Mouse (Mus musculus): ENCODE measurements around the gene Nfib. TPM values are rescaled to one million over a fixed set of nuclear protein-coding genes. Genes with fewer than 3 reads are reported as not detected.

The Nfib gene
- polyA plus RNA-seq, 1 experiment from 2014 or later: 13.3 TPM

DNA sequence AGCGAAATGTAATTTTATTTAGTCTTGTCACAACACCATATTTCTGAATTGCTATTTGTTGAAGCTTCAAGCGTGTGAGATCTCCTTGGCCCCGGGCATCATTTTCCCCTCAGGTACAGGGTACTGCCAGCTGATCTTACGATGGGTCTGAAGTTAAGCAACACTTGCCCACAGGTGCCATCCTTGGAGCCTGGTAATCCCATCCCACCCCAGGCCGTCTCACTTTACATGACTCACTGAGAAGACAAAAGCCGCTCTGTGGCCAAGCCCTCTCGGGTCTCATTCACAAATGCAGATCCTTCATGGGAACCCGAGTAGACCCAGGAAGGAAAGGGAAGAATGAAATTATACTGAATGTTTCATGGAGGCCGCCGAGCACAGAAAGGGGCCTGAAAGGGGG lies 18.5 kb upstream of the Nfib start:
- H3K4me3 ChIP-seq (replicated peaks; ENCODE audit: low read depth, low read length): no peak overlapping the region
- no peak overlapping the region for H3K27ac ChIP-seq
- no peaks in the 10 kb centered on the region for H3K27me3 ChIP-seq (ENCODE audit: insufficient read depth, low read length)
- 59% methylated on average over 10 of the region's 10 CpGs for whole genome bisulfite sequencing
- H3K36me3 ChIP-seq (ENCODE audit: insufficient read depth, low read length): no peaks in the 10 kb centered on the region
- H3K4me1 ChIP-seq (replicated peaks; ENCODE audit: insufficient read depth, low read length): no peaks in the 10 kb centered on the region
- no peak for TF ChIP-seq CTCF (IDR thresholded peaks at IDR 0.05; ENCODE audit: low read depth)
- H3K9me3 ChIP-seq (replicated peaks; ENCODE audit: low read length): 0 out of 2 replicates have a peak, but pooled peaks cover 3% of the 10 kb centered on the region
- ATAC-seq (replicated peaks; ENCODE audit: low FRiP score, low read depth) (no peak), DNase-seq (ENCODE audit: low spot score) (no peak)
- no peak overlapping the region for H3K4me2 ChIP-seq (ENCODE audit: low read length)
- no peak overlapping the region for H3K9ac ChIP-seq (ENCODE audit: low read depth, low read length)

- H3K4me1 ChIP-seq (replicated peaks; ENCODE audit: insufficient read depth, low read length): no peaks in the 10 kb centered on the region
- H3K4me3 ChIP-seq (replicated peaks; ENCODE audit: low read depth, low read length): no peak overlapping the region
- H3K9me3 ChIP-seq (replicated peaks; ENCODE audit: low read length): 0 out of 2 replicates have a peak, but pooled peaks cover 3% of the 10 kb centered on the region
- no peak overlapping the region for H3K9ac ChIP-seq (ENCODE audit: low read depth, low read length)
- no peak overlapping the region for H3K27ac ChIP-seq
- no peaks in the 10 kb centered on the region for H3K36me3 ChIP-seq (ENCODE audit: insufficient read depth, low read length)
- no peak for DNase-seq (ENCODE audit: low spot score)
- WGBS: 87% methylated on average over 8 of the region's 8 CpGs
- TF ChIP-seq CTCF (IDR thresholded peaks at IDR 0.05; ENCODE audit: low read depth): no peak
- no peaks in the 10 kb centered on the region for H3K27me3 ChIP-seq (ENCODE audit: insufficient read depth, low read length)
- ATAC-seq (replicated peaks; ENCODE audit: low FRiP score, low read depth): no peak
- H3K4me2 ChIP-seq (ENCODE audit: low read length): no peak overlapping the region
Observed at GRCm38 (mm10) chr4:82723048-82723447, 17.5 kb upstream of the Nfib start.

DNA sequence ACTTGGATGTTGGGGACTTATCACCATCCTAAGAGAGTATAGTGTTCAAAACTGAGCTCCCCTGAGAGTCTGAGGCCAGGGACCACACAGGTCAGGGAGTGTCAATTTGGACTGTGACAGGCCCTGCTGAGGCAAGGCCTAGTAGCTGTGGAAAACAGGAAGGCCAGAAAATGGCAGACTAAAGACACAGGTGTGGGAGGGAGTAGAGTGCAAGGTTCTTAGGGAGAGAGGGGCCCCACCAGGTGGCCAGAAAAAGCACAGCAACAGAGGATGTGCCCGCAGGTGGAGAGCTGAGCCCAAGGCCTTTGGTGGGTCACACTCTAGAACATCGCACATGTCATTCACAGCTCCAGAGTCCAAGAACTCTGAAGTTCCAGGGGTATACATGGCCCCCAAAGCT lies 10.3 kb upstream of the Nfib start:
- no peak overlapping the region for H3K27ac ChIP-seq
- H3K9ac ChIP-seq (ENCODE audit: low read depth, low read length): no peak overlapping the region
- DNase-seq (ENCODE audit: low spot score): no peak
- H3K4me3 ChIP-seq (replicated peaks; ENCODE audit: low read depth, low read length): no peak overlapping the region
- TF ChIP-seq CTCF (IDR thresholded peaks at IDR 0.05; ENCODE audit: low read depth): 0 out of 2 replicates have a peak, but pooled peaks have one; percentile 8
- 91% methylated on average over 2 of the region's 2 CpGs for WGBS
- H3K36me3 ChIP-seq (ENCODE audit: insufficient read depth, low read length): no peaks in the 10 kb centered on the region
- 0 out of 2 replicates have a peak, but pooled peaks cover 3% of the 10 kb centered on the region for H3K9me3 ChIP-seq (replicated peaks; ENCODE audit: low read length)
- H3K27me3 ChIP-seq (ENCODE audit: insufficient read depth, low read length): no peaks in the 10 kb centered on the region
- no peak for ATAC-seq (replicated peaks; ENCODE audit: low FRiP score, low read depth)
- no peak overlapping the region for H3K4me2 ChIP-seq (ENCODE audit: low read length)
- no peaks in the 10 kb centered on the region for H3K4me1 ChIP-seq (replicated peaks; ENCODE audit: insufficient read depth, low read length)

- H3K27me3 ChIP-seq (ENCODE audit: insufficient read depth, low read length): no peaks in the 10 kb centered on the region
- TF ChIP-seq CTCF (IDR thresholded peaks at IDR 0.05; ENCODE audit: low read depth): no peak
- H3K4me1 ChIP-seq (replicated peaks; ENCODE audit: insufficient read depth, low read length): no peaks in the 10 kb centered on the region
- no peak overlapping the region for H3K4me3 ChIP-seq (replicated peaks; ENCODE audit: low read depth, low read length)
- H3K4me2 ChIP-seq (ENCODE audit: low read length): no peak overlapping the region
- H3K36me3 ChIP-seq (ENCODE audit: insufficient read depth, low read length): no peaks in the 10 kb centered on the region
- DNase-seq (ENCODE audit: low spot score) (no peak), ATAC-seq (replicated peaks; ENCODE audit: low FRiP score, low read depth) (no peak)
- no peaks in the 10 kb centered on the region for H3K9me3 ChIP-seq (replicated peaks; ENCODE audit: low read length)
- 79% methylated on average over 7 of the region's 7 CpGs for WGBS
- no peak overlapping the region for H3K27ac ChIP-seq
- no peak overlapping the region for H3K9ac ChIP-seq (ENCODE audit: low read depth, low read length)
Observed at GRCm38 (mm10) chr4:82711611-82712295, 6.2 kb upstream of the Nfib start.

DNA sequence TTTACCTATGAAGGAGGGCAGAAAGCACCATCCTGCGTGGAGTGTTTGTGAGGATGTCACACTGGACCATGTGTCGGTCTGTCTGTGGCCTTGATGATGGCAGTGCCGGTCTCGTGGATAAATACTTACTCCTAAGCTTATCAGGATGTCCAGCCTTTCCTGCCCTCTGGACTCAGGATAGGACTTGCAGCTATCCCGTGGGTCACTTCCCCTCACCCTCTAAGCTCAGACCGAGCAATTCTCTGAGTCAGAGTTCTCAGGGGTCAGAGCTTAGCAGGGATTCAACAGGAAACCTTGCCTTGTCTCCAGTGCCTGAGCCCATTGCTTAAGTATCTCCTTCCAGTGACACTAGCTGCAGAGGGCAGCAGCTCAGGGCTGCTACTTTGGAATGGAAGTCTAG lies 4.1 kb upstream of the Nfib start:
- H3K4me3 ChIP-seq (replicated peaks; ENCODE audit: low read depth, low read length): no peak overlapping the region
- H3K9me3 ChIP-seq (replicated peaks; ENCODE audit: low read length): no peaks in the 10 kb centered on the region
- no peak overlapping the region for H3K27ac ChIP-seq
- DNase-seq (ENCODE audit: low spot score): no peak
- no peaks in the 10 kb centered on the region for H3K36me3 ChIP-seq (ENCODE audit: insufficient read depth, low read length)
- H3K4me2 ChIP-seq (ENCODE audit: low read length): no peak overlapping the region
- H3K4me1 ChIP-seq (replicated peaks; ENCODE audit: insufficient read depth, low read length): no peaks in the 10 kb centered on the region
- no peak for ATAC-seq (replicated peaks; ENCODE audit: low FRiP score, low read depth)
- TF ChIP-seq CTCF (IDR thresholded peaks at IDR 0.05; ENCODE audit: low read depth): no peak
- 78% methylated on average over 6 of the region's 6 CpGs for WGBS
- H3K27me3 ChIP-seq (ENCODE audit: insufficient read depth, low read length): no peaks in the 10 kb centered on the region
- no peak overlapping the region for H3K9ac ChIP-seq (ENCODE audit: low read depth, low read length)

DNA sequence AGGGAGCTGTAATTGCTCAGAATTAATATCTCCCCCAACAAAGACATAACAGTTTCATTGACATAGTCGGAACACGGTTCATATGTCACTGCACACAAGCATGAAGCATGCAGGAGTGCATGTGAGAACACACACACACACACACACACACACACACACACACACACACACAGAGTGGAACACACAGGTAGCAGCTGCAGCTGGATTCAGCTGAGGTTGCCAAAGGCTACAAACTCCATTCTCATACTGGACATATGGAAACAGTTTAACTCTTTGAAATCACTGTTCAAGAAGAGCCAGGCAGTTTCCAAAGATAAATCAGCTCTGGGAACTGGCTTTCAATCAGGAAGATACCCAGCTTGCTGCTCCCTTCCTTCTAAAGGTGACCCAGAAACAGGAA lies 462 bp upstream of the Nfib start:
- H3K4me3 ChIP-seq (replicated peaks; ENCODE audit: low read depth, low read length): no peak overlapping the region
- ATAC-seq (replicated peaks; ENCODE audit: low FRiP score, low read depth) (no peak), DNase-seq (ENCODE audit: low spot score) (no peak)
- H3K4me2 ChIP-seq (ENCODE audit: low read length): no peak overlapping the region
- H3K36me3 ChIP-seq (ENCODE audit: insufficient read depth, low read length): no peaks in the 10 kb centered on the region
- H3K9me3 ChIP-seq (replicated peaks; ENCODE audit: low read length): no peaks in the 10 kb centered on the region
- H3K9ac ChIP-seq (ENCODE audit: low read depth, low read length): no peak overlapping the region
- no peak for TF ChIP-seq CTCF (IDR thresholded peaks at IDR 0.05; ENCODE audit: low read depth)
- no peaks in the 10 kb centered on the region for H3K4me1 ChIP-seq (replicated peaks; ENCODE audit: insufficient read depth, low read length)
- H3K27ac ChIP-seq: no peak overlapping the region
- 72% methylated on average over 2 of the region's 2 CpGs for WGBS
- no peaks in the 10 kb centered on the region for H3K27me3 ChIP-seq (ENCODE audit: insufficient read depth, low read length)

All from kidney, postnatal 0 days (tissue).